Mouse (Mus musculus): ENCODE data around the gene Ola1. TPM values are rescaled to one million over a fixed set of nuclear protein-coding genes. Genes with fewer than 3 reads are reported as not detected.

The Ola1 gene
- total RNA-seq, 2 experiments from 2014 or later = 114 to 178 TPM

- no peak for ATAC-seq (replicated peaks; ENCODE audit: poor library complexity, severe bottlenecking)
Measured at GRCm38 (mm10) chr2:73070449-73071076, 148.2 kb downstream of the Ola1 start.

GRCm38 (mm10) chr2:73069223-73069825, 149.4 kb downstream of the Ola1 start:
- ATAC-seq (replicated peaks; ENCODE audit: poor library complexity, severe bottlenecking) = peak; percentile 85

GRCm38 (mm10) chr2:73066307-73067167, 152.2 kb downstream of the Ola1 start:
- peak; percentile 23 for ATAC-seq (replicated peaks; ENCODE audit: poor library complexity, severe bottlenecking)

- ATAC-seq (replicated peaks; ENCODE audit: poor library complexity, severe bottlenecking) = peak; percentile 77
Measured at GRCm38 (mm10) chr2:73063911-73064619, 154.7 kb downstream of the Ola1 start.

GRCm38 (mm10) chr2:73060259-73060585, 158.5 kb downstream of the Ola1 start:
- ATAC-seq (replicated peaks; ENCODE audit: poor library complexity, severe bottlenecking) = no peak

GRCm38 (mm10) chr2:73059550-73060258, 159.0 kb downstream of the Ola1 start:
- ATAC-seq (replicated peaks; ENCODE audit: poor library complexity, severe bottlenecking) = 0 out of 2 replicates have a peak, but pooled peaks have one; percentile 3

GRCm38 (mm10) chr2:73058344-73058743, 160.4 kb downstream of the Ola1 start:
- ATAC-seq (replicated peaks; ENCODE audit: poor library complexity, severe bottlenecking) = no peak

GRCm38 (mm10) chr2:73057589-73057988, 161.1 kb downstream of the Ola1 start:
- ATAC-seq (replicated peaks; ENCODE audit: poor library complexity, severe bottlenecking) = no peak

- ATAC-seq (replicated peaks; ENCODE audit: poor library complexity, severe bottlenecking) = peak; percentile 58
Measured at GRCm38 (mm10) chr2:73056090-73056956, 162.4 kb downstream of the Ola1 start.

GRCm38 (mm10) chr2:73053791-73054490, 164.8 kb downstream of the Ola1 start:
- peak; percentile 82 for ATAC-seq (replicated peaks; ENCODE audit: poor library complexity, severe bottlenecking)

- ATAC-seq (replicated peaks; ENCODE audit: poor library complexity, severe bottlenecking) = no peak
Measured at GRCm38 (mm10) chr2:73050401-73050800, 168.3 kb downstream of the Ola1 start.

- ATAC-seq (replicated peaks; ENCODE audit: poor library complexity, severe bottlenecking) = no peak
Measured at GRCm38 (mm10) chr2:73049977-73050376, 168.7 kb downstream of the Ola1 start.

- peak; percentile 85 for ATAC-seq (replicated peaks; ENCODE audit: poor library complexity, severe bottlenecking)
Measured at GRCm38 (mm10) chr2:73049001-73049684, 169.6 kb downstream of the Ola1 start.

- ATAC-seq (replicated peaks; ENCODE audit: poor library complexity, severe bottlenecking) = peak; percentile 81
Measured at GRCm38 (mm10) chr2:73047061-73047741, 171.5 kb downstream of the Ola1 start.

- no peak for ATAC-seq (replicated peaks; ENCODE audit: poor library complexity, severe bottlenecking)
Measured at GRCm38 (mm10) chr2:73046576-73046975, 172.1 kb downstream of the Ola1 start.

- no peak for ATAC-seq (replicated peaks; ENCODE audit: poor library complexity, severe bottlenecking)
Measured at GRCm38 (mm10) chr2:73045505-73045904, 173.2 kb downstream of the Ola1 start.

Data from granulocyte monocyte progenitor cell, adult 5-6 weeks (primary cell).